Mouse (Mus musculus) intestine, embryonic 16.5 days (tissue): ENCODE measurements at regions not wholly inside any gene's neighbourhood (a gene's known extent, or its start where the extent isn't known, plus 50 kb on each side); places are given as distances from the start of the nearest gene placed in this dataset.

ENCODE experiments used
- ATAC-seq: fragments of 200-750 bp; cut with Nextera tagmentation; 2 replicates; pipeline ENCODE4 v1.8.0; 2017; ENCODE audit warnings: moderate TSS enrichment, moderate library complexity
- H3K27ac ChIP-seq: fragments of 300-500 bp; sonication (generic); 2 replicates; pipeline ENCODE4 v1.5.1; 2014; ENCODE audit warnings: mild to moderate bottlenecking, low read length
- H3K27me3 ChIP-seq: fragments of 300-500 bp; sonication (generic); replicated peaks from 2 replicates; pipeline ENCODE4 v1.6.1; 2014; ENCODE audit warnings: low read length, control low read depth, mixed read lengths; ENCODE audit not compliant: control insufficient read depth, insufficient read depth
- H3K36me3 ChIP-seq: fragments of 300-500 bp; sonication (generic); 2 replicates; pipeline ENCODE4 v1.6.1; 2014; ENCODE audit warnings: low read length, control low read depth; ENCODE audit not compliant: control insufficient read depth, insufficient read depth
- H3K4me1 ChIP-seq: fragments of 300-500 bp; sonication (generic); 2 replicates; pipeline ENCODE4 v1.6.1; 2014; ENCODE audit warnings: low read length, control low read depth, mixed read lengths; ENCODE audit not compliant: control insufficient read depth, insufficient read depth
- H3K4me2 ChIP-seq: fragments of 300-500 bp; sonication (generic); 2 replicates; pipeline ENCODE4 v1.6.1; 2014; ENCODE audit warnings: low read depth, low read length, control low read depth
- H3K4me3 ChIP-seq: fragments of 300-500 bp; sonication (generic); 2 replicates; pipeline ENCODE4 v1.5.1; 2014; ENCODE audit warnings: mild to moderate bottlenecking, low read length
- H3K9ac ChIP-seq: fragments of 300-500 bp; sonication (generic); 2 replicates; pipeline ENCODE4 v1.6.1; 2014; ENCODE audit warnings: low read depth, low read length
- H3K9me3 ChIP-seq: fragments of 300-500 bp; sonication (generic); 2 replicates; pipeline ENCODE4 v1.6.1; 2016; ENCODE audit warnings: low read length, control low read depth; ENCODE audit not compliant: control insufficient read depth
- WGBS: fragments of 180-500 bp; shearing (Covaris S2); extraction: QIAGEN DNeasy Blood & Tissue Kit; methylation state at CpG from one replicate; pipeline ENCODE4 v1.1.7; 2014; 5-methylcytosine and 5-hydroxymethylcytosine counted together

DNA sequence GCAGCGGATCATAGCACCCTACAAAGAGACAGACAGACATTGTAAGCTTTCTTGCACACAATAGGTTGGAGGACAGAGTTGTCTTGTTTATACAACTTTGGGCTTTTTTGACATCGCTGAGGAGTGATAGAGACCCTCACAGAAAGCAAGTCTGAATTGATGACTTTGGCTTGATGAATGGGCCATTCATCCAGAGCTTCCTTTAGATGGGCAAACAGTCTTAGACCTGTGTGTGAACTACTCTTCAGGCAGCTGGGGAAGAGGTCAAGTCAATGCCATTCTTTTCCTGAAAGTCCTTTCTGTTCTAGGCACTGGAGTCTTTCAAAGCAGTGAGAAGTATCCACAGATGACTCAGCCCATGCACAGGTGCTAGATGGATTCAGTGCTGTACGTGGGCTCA lies 457.2 kb upstream of the Nova1 start:
- no peaks in the 10 kb centered on the region for H3K9me3 ChIP-seq
- WGBS = 61% methylated on average over 3 of the region's 3 CpGs
- H3K4me1 ChIP-seq = no peaks in the 10 kb centered on the region
- H3K9ac ChIP-seq = no peak overlapping the region
- H3K36me3 ChIP-seq = no peaks in the 10 kb centered on the region
- no peak for ATAC-seq
- no peak overlapping the region for H3K4me3 ChIP-seq
- H3K4me2 ChIP-seq = no peak overlapping the region
- H3K27ac ChIP-seq = no peak overlapping the region
- no peaks in the 10 kb centered on the region for H3K27me3 ChIP-seq

DNA sequence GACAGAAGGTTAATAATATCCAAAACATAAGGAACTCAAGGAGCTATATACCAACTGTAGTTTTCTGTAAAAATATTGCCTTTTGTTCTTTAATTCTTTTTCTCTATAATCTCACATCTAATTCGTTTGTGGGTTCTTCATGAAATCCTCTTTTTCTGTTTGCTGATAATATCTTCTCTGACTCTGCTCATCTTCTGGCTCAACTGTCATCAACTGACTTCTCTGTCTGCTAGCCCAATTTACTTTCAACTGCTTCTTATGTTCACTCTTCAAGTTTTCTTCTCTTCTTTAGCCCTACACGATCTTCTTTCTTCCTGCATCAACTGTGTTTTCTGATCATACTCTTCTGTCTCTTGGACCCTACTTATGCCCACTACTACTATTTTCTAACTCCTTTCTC lies 453.6 kb upstream of the Nova1 start:
- Histone ChIP-seq H3K4me3 (no peak overlapping the region), H3K27me3 (no peaks in the 10 kb centered on the region), H3K4me2 (no peak overlapping the region), H3K36me3 (no peaks in the 10 kb centered on the region), H3K9me3 (no peaks in the 10 kb centered on the region), H3K4me1 (no peaks in the 10 kb centered on the region), H3K9ac (no peak overlapping the region), H3K27ac (no peak overlapping the region)
- WGBS = 86% methylated on average over 2 of the region's 2 CpGs
- no peak for ATAC-seq

DNA sequence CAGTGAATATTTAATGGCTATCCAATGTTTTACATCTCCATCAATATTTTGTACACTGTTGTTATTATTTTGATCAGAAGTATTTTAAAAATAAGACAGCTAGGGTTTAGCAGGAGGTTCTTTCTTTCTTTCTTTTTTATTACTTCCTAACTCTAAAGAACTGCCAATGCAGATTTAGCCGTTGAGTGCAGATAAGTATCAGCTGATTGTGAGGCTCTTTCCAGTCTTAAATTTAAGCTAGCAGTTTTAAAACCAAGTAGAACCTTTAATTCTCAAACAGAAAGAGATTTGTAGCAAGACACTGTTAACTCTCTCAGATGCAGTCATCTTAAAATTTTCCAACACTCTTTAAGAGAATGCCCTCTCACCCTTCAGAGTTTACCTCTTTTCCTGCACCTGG lies 445.4 kb upstream of the Nova1 start:
- H3K4me3 ChIP-seq = no peak overlapping the region
- no peak overlapping the region for H3K9ac ChIP-seq
- H3K4me1 ChIP-seq = no peaks in the 10 kb centered on the region
- no peak for ATAC-seq
- no peaks in the 10 kb centered on the region for H3K36me3 ChIP-seq
- WGBS = 65% methylated on average over 1 of the region's 1 CpGs
- H3K4me2 ChIP-seq = no peak overlapping the region
- H3K27ac ChIP-seq = no peak overlapping the region
- H3K27me3 ChIP-seq = no peaks in the 10 kb centered on the region
- H3K9me3 ChIP-seq = no peaks in the 10 kb centered on the region

DNA sequence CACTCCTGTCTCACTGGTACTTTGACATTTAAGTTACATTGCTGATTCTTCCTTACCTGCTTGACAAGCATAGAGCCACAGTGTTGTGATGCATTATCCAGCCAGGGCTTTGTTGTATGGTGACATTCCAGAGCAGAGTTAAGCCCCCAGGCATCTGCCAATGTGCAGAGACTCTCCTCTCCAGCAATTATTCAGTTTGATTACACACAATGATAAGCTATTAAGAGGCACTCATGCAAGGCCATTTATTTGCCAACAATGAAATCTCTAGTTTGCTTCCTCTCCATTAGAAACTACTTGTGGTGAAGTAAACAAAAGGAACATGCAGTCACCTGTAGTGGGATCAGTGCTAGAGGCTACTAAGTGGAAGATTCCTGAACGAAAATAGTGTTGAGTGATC lies 444.7 kb upstream of the Nova1 start:
- WGBS = 53% methylated on average over 1 of the region's 1 CpGs
- H3K9me3 ChIP-seq = no peaks in the 10 kb centered on the region
- H3K4me1 ChIP-seq = no peaks in the 10 kb centered on the region
- H3K36me3 ChIP-seq = no peaks in the 10 kb centered on the region
- H3K27ac ChIP-seq = no peak overlapping the region
- H3K9ac ChIP-seq = no peak overlapping the region
- H3K27me3 ChIP-seq = no peaks in the 10 kb centered on the region
- no peak overlapping the region for H3K4me3 ChIP-seq
- no peak for ATAC-seq
- H3K4me2 ChIP-seq = no peak overlapping the region

DNA sequence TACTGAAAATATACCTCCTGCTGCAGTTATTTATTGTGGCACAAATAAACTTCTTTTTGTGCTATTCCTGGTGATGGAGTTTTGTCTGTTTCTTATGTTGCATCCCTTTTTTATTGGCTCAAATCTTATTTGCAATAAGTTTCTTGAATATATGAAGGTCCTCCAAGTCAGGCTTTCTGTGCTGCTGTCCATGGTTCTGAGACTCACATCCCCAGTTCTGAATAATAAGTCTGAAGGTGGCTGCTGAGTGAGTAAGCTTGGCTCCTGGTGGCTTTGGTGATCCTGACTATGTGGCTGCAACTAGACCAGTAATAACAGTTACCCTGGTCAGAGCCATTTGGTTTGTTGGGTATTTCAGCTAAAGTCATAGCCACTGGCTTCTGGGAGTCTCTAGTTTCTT lies 433.6 kb upstream of the Nova1 start:
- Histone ChIP-seq H3K4me1 (no peaks in the 10 kb centered on the region), H3K27ac (no peak overlapping the region), H3K4me3 (no peak overlapping the region), H3K36me3 (no peaks in the 10 kb centered on the region), H3K9ac (no peak overlapping the region), H3K4me2 (no peak overlapping the region), H3K9me3 (no peaks in the 10 kb centered on the region), H3K27me3 (no peaks in the 10 kb centered on the region)
- ATAC-seq = no peak

DNA sequence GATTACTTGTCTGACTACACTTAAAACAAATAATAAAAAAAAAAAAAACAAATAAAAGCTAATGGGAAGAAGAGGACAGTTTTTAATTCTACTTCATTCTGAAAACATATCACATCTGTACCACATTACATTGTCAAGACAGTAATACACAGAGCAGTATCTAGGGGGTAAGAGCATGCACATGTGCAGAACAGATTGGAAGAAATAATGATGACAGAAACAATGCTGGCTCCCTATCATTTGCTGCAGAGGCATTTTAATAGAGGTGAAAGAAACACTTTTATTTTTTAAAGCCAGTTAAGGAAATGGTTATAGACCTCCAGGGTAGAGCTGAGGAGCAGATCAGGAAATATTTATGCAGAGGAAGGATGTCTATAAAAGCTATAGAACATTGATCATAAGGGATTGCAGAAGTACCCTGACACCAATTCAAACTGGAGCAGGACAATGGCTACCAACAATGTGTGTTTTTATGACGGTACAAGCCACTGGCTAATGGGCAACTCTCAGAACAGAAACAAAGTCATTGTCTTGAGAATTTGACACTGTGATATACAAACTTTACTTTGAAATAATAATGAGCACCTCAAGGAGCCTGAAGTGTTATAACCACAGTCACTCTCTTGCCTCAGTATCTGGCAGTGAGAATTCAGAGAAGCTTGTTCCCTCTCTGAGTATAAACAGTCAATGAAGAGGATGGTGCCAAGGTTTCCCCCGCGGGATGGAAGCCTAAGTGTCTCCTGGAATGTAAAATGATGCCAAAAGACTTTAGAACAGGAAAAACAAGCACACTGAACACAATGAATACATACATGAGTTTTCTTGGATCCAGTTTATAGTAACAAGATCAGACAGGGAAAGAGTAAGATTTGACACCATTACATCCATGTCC lies 425.1 kb upstream of the Nova1 start:
- H3K9ac ChIP-seq = no peak overlapping the region
- no peak overlapping the region for H3K4me2 ChIP-seq
- no peaks in the 10 kb centered on the region for H3K27me3 ChIP-seq
- no peak overlapping the region for H3K27ac ChIP-seq
- 67% methylated on average over 3 of the region's 3 CpGs for WGBS
- no peaks in the 10 kb centered on the region for H3K9me3 ChIP-seq
- H3K36me3 ChIP-seq = no peaks in the 10 kb centered on the region
- ATAC-seq = no peak
- H3K4me3 ChIP-seq = no peak overlapping the region
- no peaks in the 10 kb centered on the region for H3K4me1 ChIP-seq

DNA sequence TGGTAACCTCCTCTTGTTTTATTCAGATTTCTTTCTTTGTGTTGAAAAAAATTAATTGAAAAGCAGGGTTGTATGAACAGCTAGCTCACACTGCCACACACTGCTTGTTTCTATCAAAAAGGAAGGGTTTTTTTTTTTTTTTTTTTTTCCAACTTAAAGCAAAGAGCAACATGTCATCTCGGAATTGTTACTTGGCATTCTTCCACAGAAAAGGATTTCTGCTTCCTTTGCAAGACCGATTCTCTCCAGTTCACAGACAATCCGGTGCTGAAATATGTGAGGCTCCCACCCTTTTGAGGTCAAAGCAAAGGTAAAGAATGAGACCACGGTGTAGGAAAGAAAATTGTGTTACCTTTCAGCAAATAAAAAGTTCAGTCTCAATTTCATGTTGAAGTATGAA lies 401.3 kb upstream of the Nova1 start:
- Histone ChIP-seq H3K4me1 (no peaks in the 10 kb centered on the region), H3K4me3 (no peak overlapping the region), H3K27ac (no peak overlapping the region), H3K9ac (no peak overlapping the region), H3K4me2 (no peak overlapping the region), H3K9me3 (no peaks in the 10 kb centered on the region), H3K27me3 (no peaks in the 10 kb centered on the region), H3K36me3 (no peaks in the 10 kb centered on the region)
- 39% methylated on average over 4 of the region's 4 CpGs for WGBS
- ATAC-seq = no peak

DNA sequence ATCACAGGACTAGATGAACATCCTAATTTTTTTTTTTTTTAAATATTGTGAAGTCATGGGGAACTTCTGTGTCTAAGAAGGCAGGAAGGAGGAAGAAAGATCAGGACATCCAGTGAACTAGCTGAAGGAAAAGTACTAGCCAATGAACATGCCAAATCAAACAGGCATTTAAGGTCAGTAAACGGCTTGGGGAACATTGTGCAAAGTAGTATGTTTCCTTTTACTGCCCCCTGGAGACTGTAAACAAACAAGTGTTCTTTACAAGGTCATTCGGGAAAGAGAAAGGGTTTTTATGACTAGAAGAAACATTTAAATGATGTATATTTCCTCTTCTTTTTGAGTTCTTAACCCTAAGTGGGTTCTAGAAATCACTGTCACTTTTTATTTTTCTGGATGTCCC lies 400.6 kb upstream of the Nova1 start:
- H3K27ac ChIP-seq = no peak overlapping the region
- H3K9me3 ChIP-seq = no peaks in the 10 kb centered on the region
- no peak overlapping the region for H3K4me2 ChIP-seq
- H3K27me3 ChIP-seq = no peaks in the 10 kb centered on the region
- no peaks in the 10 kb centered on the region for H3K36me3 ChIP-seq
- 29% methylated on average over 2 of the region's 2 CpGs for WGBS
- H3K4me3 ChIP-seq = no peak overlapping the region
- H3K9ac ChIP-seq = no peak overlapping the region
- H3K4me1 ChIP-seq = no peaks in the 10 kb centered on the region
- no peak for ATAC-seq

DNA sequence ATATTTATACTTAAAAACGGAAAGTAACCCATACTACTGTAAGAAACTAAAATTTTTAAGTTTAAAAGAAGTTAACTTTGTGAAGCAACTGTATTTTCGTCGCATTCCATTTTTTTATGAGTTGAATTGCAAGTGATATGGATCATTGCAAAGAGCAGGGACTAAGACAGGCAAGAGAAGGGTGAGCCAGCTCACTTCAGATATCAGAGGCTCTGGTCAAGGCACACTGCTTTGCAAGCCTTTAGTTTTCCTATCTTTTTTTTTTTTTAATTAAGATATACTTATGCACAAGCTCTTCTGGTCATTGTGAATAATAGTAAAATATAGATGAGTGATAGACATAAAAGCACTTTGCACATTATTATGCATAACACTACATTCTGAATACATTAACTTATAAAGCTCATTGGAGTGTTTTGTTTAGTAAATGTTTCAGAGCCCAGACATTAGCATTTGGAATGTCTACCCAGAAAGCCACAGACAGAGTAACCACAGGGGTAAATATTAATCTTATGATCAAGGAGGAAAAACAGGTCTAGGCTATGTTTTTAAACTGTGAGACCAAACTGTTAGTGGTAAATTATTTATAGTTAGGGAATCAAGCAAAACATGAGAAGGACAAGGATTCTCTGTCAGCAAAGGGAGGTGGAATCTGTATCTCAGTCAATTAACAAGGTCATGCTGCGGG lies 392.8 kb upstream of the Nova1 start:
- Histone ChIP-seq H3K9me3 (no peaks in the 10 kb centered on the region), H3K4me1 (no peaks in the 10 kb centered on the region), H3K4me3 (no peak overlapping the region), H3K4me2 (no peak overlapping the region), H3K36me3 (no peaks in the 10 kb centered on the region), H3K27me3 (no peaks in the 10 kb centered on the region), H3K27ac (no peak overlapping the region), H3K9ac (no peak overlapping the region)
- WGBS = 82% methylated on average over 4 of the region's 4 CpGs
- ATAC-seq = no peak
